Mouse (Mus musculus) brain, embryonic 14.5 days (tissue): ENCODE results near the gene Ube4b.

Experiments
- CTCF ChIP-seq: fragments of 200-500 bp; IDR thresholded peaks from 2 replicates; pipeline ENCODE4 v1.5.1; 2012; ENCODE audit warnings: inconsistent platforms, mild to moderate bottlenecking, moderate library complexity, borderline replicate concordance; ENCODE audit not compliant: insufficient read depth, insufficient read length; ENCODE audit errors: extremely low read depth
- POLR2A ChIP-seq: fragments of 200-500 bp; IDR thresholded peaks from 2 replicates; pipeline ENCODE4 v1.6.1; 2012; ENCODE audit warnings: mild to moderate bottlenecking, inconsistent platforms, borderline replicate concordance; ENCODE audit not compliant: poor library complexity, insufficient read depth, insufficient read length, severe bottlenecking; ENCODE audit errors: extremely low read depth

DNA sequence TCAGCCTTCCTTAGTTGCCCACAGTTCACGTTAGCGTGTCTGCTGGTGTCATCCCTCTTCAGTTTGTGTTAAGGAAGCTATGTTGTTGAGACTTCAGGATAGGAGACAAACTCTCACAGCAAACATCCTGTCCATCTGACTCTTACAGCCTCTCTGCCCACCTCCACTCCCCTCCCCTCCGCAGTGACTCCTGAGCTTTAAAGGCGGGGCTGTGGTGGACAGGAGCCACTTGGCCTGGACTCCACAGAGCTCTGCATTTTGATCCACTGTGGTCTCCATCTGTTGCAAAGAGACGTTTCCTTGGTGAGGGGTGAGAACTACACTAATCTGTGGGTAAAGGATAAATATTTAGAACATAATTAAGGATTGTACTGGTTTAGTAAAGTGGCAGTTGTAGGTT is 133.6 kb downstream of the Ube4b start:
- TF ChIP-seq CTCF = no peak
- no peak for TF ChIP-seq POLR2A
